Mouse (Mus musculus) C2C12 (cell line): ENCODE measurements around the gene Sypl2. TPM values are rescaled to one million over a fixed set of nuclear protein-coding genes. Genes with fewer than 3 reads are reported as not detected.

ENCODE experiments used
- H3K27me3 ChIP-seq: one replicate; pipeline ENCODE4 v1.6.1; 2011; ENCODE audit not compliant: control insufficient read depth, insufficient read depth, insufficient read length
- H3K36me3 ChIP-seq: one replicate; pipeline ENCODE4 v1.6.1; 2011; ENCODE audit not compliant: control insufficient read depth, insufficient read depth
- H3K4me3 ChIP-seq: one replicate; pipeline ENCODE4 v1.5.1; 2011; ENCODE audit warnings: mild to moderate bottlenecking, control low read depth; ENCODE audit not compliant: poor library complexity, insufficient read depth, severe bottlenecking
- H3K79me2 ChIP-seq: one replicate; pipeline ENCODE4 v1.6.1; 2011; ENCODE audit not compliant: control insufficient read depth, insufficient read depth
- H3K79me3 ChIP-seq: one replicate; pipeline ENCODE4 v1.6.1; 2011; ENCODE audit warnings: low read depth, control low read depth
- H3ac ChIP-seq: one replicate; pipeline ENCODE3; 2011; ENCODE audit warnings: low read depth; ENCODE audit not compliant: control insufficient read depth, insufficient read length
- CEBPB ChIP-seq: IDR thresholded peaks from one replicate; pipeline ENCODE4 v1.6.1; 2011; ENCODE audit warnings: low read depth, mild to moderate bottlenecking, control low read depth, moderate library complexity
- CTCF ChIP-seq: IDR thresholded peaks from one replicate; pipeline ENCODE4 v1.5.1; 2011; ENCODE audit not compliant: control insufficient read depth, insufficient read depth, insufficient read length
- FOSL1 ChIP-seq: IDR thresholded peaks from one replicate; pipeline ENCODE4 v1.8.0; 2011; ENCODE audit warnings: mild to moderate bottlenecking, low read length; ENCODE audit not compliant: poor library complexity, insufficient read depth, severe bottlenecking
- MAX ChIP-seq: IDR thresholded peaks from one replicate; pipeline ENCODE4 v1.6.1; 2011; ENCODE audit warnings: mild to moderate bottlenecking, control low read depth
- MYOD1 ChIP-seq: IDR thresholded peaks from one replicate; pipeline ENCODE4 v1.6.1; 2011; ENCODE audit warnings: low read depth; ENCODE audit not compliant: control insufficient read depth, insufficient read length
- MYOG ChIP-seq: IDR thresholded peaks from one replicate; pipeline ENCODE4 v1.6.1; 2011; ENCODE audit not compliant: control insufficient read depth, insufficient read length; ENCODE audit errors: extremely low read depth
- USF1 ChIP-seq: IDR thresholded peaks from one replicate; pipeline ENCODE4 v1.6.1; 2011; ENCODE audit warnings: low read depth, mild to moderate bottlenecking, control low read depth, moderate library complexity
- polyA plus RNA-seq: library from polyadenylated mRNA; unstranded; fragments of >200 nt; fragmentation: generic; extraction: Trizol; gene quantifications from one replicate; pipeline ENCODE4 v1.2.1, GENCODE M21; 2012; ENCODE audit warnings: missing spikeins

Gene Sypl2
- polyA plus RNA-seq, 1 experiment: not detected

- peaks cover 32% of the 10 kb centered on the region for H3K36me3 ChIP-seq
- H3K27me3 ChIP-seq: no peaks in the 10 kb centered on the region
- H3ac ChIP-seq: no peak overlapping the region
- TF ChIP-seq CEBPB (no peak), USF1 (no peak), MAX (no peak), FOSL1 (no peak), CTCF (no peak), MYOD1 (no peak), MYOG (no peak)
- H3K79me2 ChIP-seq: no peaks in the 10 kb centered on the region
- H3K79me3 ChIP-seq: peaks cover 6% of the 10 kb centered on the region
- no peak overlapping the region for H3K4me3 ChIP-seq
Measured at GRCm38 (mm10) chr3:108202506-108202905, 23.9 kb downstream of the Sypl2 start.

- Histone ChIP-seq H3K36me3 (peaks cover 27% of the 10 kb centered on the region), H3K79me2 (no peaks in the 10 kb centered on the region), H3K4me3 (peak within 1 kb of the TSS; percentile 45), H3K27me3 (no peaks in the 10 kb centered on the region), H3K79me3 (peaks cover 6% of the 10 kb centered on the region), H3ac (peak within 1 kb of the TSS; percentile 67)
- TF ChIP-seq CEBPB (no peak), CTCF (peak; percentile 84)
Measured at GRCm38 (mm10) chr3:108200329-108201323, 25.8 kb downstream of the Sypl2 start, which contains the start of gene Cyb561d1. Gene Cyb561d1, minus strand, starts transcription at chr3:108201212.

- Histone ChIP-seq H3K79me2 (no peaks in the 10 kb centered on the region), H3K79me3 (peaks cover 6% of the 10 kb centered on the region), H3K4me3 (no peak overlapping the region), H3ac (no peak overlapping the region), H3K36me3 (peaks cover 21% of the 10 kb centered on the region), H3K27me3 (no peaks in the 10 kb centered on the region)
- TF ChIP-seq MYOD1 (no peak), MYOG (no peak), USF1 (no peak), FOSL1 (no peak), CEBPB (no peak), CTCF (no peak)
Measured at GRCm38 (mm10) chr3:108199231-108199630, 27.2 kb downstream of the Sypl2 start.

- Histone ChIP-seq H3K79me2 (no peaks in the 10 kb centered on the region), H3K36me3 (peaks cover 6% of the 10 kb centered on the region)
Measured at GRCm38 (mm10) chr3:108197066-108197497, 29.4 kb downstream of the Sypl2 start.

GRCm38 (mm10) chr3:108195941-108196590 is 30.4 kb downstream of the Sypl2 start:
- Histone ChIP-seq H3K27me3 (no peaks in the 10 kb centered on the region), H3ac (no peak overlapping the region), H3K4me3 (no peak overlapping the region), H3K79me2 (no peaks in the 10 kb centered on the region), H3K79me3 (peaks cover 6% of the 10 kb centered on the region), H3K36me3 (peaks cover 6% of the 10 kb centered on the region)
- TF ChIP-seq CTCF (no peak), USF1 (no peak)

More at GRCm38 (mm10) chr3:108197066-108197497, 29.4 kb downstream of the Sypl2 start:
- H3ac ChIP-seq: no peak overlapping the region
- TF ChIP-seq CTCF: no peak
- TF ChIP-seq MAX: no peak
- TF ChIP-seq USF1: no peak
- TF ChIP-seq MYOG: no peak
- no peak for TF ChIP-seq FOSL1
- TF ChIP-seq MYOD1: no peak
- TF ChIP-seq CEBPB: no peak
- peaks cover 6% of the 10 kb centered on the region for H3K79me3 ChIP-seq
- no peak overlapping the region for H3K4me3 ChIP-seq
- H3K27me3 ChIP-seq: no peaks in the 10 kb centered on the region

GRCm38 (mm10) chr3:108195287-108195686 is 31.2 kb downstream of the Sypl2 start:
- no peak for TF ChIP-seq CTCF
- no peak for TF ChIP-seq FOSL1
- no peak for TF ChIP-seq CEBPB
- no peak for TF ChIP-seq MYOD1
- no peak for TF ChIP-seq MAX
- TF ChIP-seq USF1: no peak
- no peak for TF ChIP-seq MYOG
- no peaks in the 10 kb centered on the region for H3K27me3 ChIP-seq
- H3K79me3 ChIP-seq: peaks cover 6% of the 10 kb centered on the region
- peaks cover 6% of the 10 kb centered on the region for H3K36me3 ChIP-seq
- H3ac ChIP-seq: no peak overlapping the region
- no peak overlapping the region for H3K4me3 ChIP-seq
- H3K79me2 ChIP-seq: no peaks in the 10 kb centered on the region
